Mouse (Mus musculus) neutrophil, adult 83 days (primary cell): Measurements from ENCODE around the gene Gm7075. TPM values are rescaled to one million over a fixed set of nuclear protein-coding genes. Genes with fewer than 3 reads are reported as not detected.

Experiments
- total RNA-seq, 2 experiments: library from RNA; stranded (reverse); gene quantifications; one replicate each; pipeline ENCODE4 v1.2.4; 2023

Gene Gm7075
- not detected for total RNA-seq

GRCm38 (mm10) chr10:63421739-63422735 is at the start of gene Gm7075:
Gene Gm7075 (minus strand): TSS chr10:63421789.

GRCm38 (mm10) chr10:63429785-63430305 is 8.3 kb upstream of the Gm7075 start, which contains the start of gene Ctnna3:
Gene Ctnna3 (plus strand): TSS chr10:63430098.

GRCm38 (mm10) chr10:63382372-63383279 is 39.0 kb downstream of the Gm7075 start, which contains the start of gene Dnajc12:
Gene Dnajc12 (plus strand): TSS chr10:63382443.

GRCm38 (mm10) chr10:63381498-63382280 is 39.9 kb downstream of the Gm7075 start, which contains the start of gene Sirt1:
Gene Sirt1 (minus strand): TSS chr10:63381704.

Other genes with a start within 250 kb of the Gm7075 start
- gene Mypn, start 217.8 kb downstream of the Gm7075 start, total RNA-seq: under 1 TPM; 0.07 to 0.15 TPM
- 100 to 1,000 TPM; 147 to 208 TPM for gene Herc4, start 178.0 kb downstream of the Gm7075 start, total RNA-seq
- 10 to 100 TPM; 18.4 to 25.7 TPM for gene Sirt1, start 40.1 kb downstream of the Gm7075 start, total RNA-seq
- gene Dnajc12, start 39.3 kb downstream of the Gm7075 start, total RNA-seq: 1 to 10 TPM; 5.6 to 6.6 TPM
- under 1 TPM in 1 of 2 experiments, not detected in 1; 0.11 TPM for gene Ctnna3, start 8.3 kb upstream of the Gm7075 start, total RNA-seq